Mouse (Mus musculus): ENCODE measurements around the gene Zfp661. TPM values are rescaled to one million over a fixed set of nuclear protein-coding genes. Genes with fewer than 3 reads are reported as not detected.

The Zfp661 gene
- 2.1 and 2.5 TPM in 2 replicates for polyA plus RNA-seq (2015; fragmentation: Nextera tagmentation; extraction: Ambion mirVana)

DNA sequence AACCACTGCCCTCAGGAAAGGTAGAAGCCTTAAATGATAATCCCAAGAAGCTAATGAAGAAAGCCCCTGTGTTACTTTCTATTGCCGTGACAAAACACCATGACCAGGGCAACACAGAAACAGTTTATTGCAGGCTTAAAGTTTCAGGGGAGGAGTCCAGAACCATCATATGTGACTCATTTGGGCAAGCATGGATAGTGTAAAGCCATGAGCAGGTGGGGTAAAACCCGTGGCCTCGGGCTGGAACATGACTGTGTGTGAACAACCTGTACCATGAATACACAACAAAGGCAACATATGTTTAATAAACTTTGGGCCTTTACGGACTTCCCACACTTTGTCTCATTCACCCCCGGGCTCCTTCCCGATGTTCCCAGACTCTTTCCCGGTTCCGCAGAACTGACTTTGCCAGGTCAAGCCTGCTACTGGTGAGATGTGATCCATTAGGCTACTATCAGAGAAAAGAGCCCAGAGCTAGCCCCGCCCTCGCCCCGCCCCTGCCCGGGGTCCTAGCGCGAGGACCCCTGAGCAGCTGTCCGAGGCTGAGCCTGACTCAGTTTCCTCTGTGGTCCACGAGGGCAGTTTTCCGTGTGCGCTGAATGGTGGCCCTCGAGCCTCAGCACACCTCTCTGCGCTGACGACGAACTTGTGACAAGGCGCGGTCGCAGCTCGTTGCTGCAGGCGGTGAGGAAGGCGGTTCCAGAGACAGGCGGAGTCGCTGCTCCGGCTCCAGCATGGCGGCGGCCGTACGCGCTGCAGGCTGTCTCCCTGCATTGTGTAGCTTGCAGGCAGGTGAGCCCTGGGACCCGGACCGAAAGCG, at the start of gene Zfp661, which contains the start of gene Mrps5:
Gene Zfp661 (minus strand): TSS at position 401 of the 820 bp plus-strand sequence.
Gene Mrps5 (plus strand): TSS at position 529 of the 820 bp plus-strand sequence.
- ATAC-seq (replicated peaks; ENCODE audit: extremely low read depth, insufficient read depth, low FRiP score) = peak; percentile 70
- Histone ChIP-seq H3K27ac (ENCODE audit: low read length) (peak within 1 kb of the TSS; percentile 88), H3K27me3 (ENCODE audit: control insufficient read depth, insufficient read depth, low read length) (no peaks in the 10 kb centered on the region), H3K9ac (ENCODE audit: low read length) (peak within 1 kb of the TSS; percentile 86), H3K9me3 (replicated peaks; ENCODE audit: control insufficient read depth, low read length) (no peaks in the 10 kb centered on the region), H3K36me3 (ENCODE audit: control insufficient read depth, insufficient read depth) (no peaks in the 10 kb centered on the region), H3K4me2 (ENCODE audit: low read depth, low read length) (peak within 1 kb of the TSS; percentile 95), H3K4me3 (ENCODE audit: low read length) (peak within 1 kb of the TSS; percentile 98), H3K4me1 (ENCODE audit: control insufficient read depth, insufficient read depth, low read length) (peaks cover 25% of the 10 kb centered on the region)
- 4% methylated on average over 39 of the region's 39 CpGs for WGBS

DNA sequence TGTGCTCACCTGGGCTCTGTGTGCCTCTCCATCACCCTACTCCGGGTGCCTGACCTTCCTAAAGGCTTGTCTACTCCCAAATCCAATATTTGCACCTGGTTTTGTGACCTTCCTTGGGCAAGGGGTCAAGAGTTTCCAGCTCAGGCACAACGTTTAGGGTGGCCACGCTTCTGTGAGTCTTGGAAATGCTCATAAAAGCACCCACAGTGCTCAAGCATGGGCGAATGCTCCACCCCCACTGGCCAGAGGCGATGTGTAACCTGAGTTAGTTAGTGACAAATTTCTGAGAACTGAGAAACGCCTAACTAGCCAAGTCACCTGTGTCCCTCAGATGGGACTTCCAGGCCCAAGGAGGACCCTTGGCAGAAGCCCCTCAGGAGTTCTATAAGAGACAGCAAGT, 48.7 kb upstream of the Zfp661 start:
- H3K9ac ChIP-seq (ENCODE audit: low read length) = no peak overlapping the region
- no peak for ATAC-seq (replicated peaks; ENCODE audit: extremely low read depth, insufficient read depth, low FRiP score)
- WGBS = 74% methylated on average over 6 of the region's 6 CpGs

GRCm38 (mm10) chr2:127632601-127633000, 45.7 kb upstream of the Zfp661 start:
- no peaks in the 10 kb centered on the region for H3K36me3 ChIP-seq (ENCODE audit: control insufficient read depth, insufficient read depth)
- no peaks in the 10 kb centered on the region; the same call in 1 of the 2 replicates for H3K27me3 ChIP-seq (ENCODE audit: control insufficient read depth, insufficient read depth, low read length)
- H3K27ac ChIP-seq (ENCODE audit: low read length) = no peak overlapping the region
- WGBS = 68% methylated on average over 2 of the region's 2 CpGs
- H3K4me3 ChIP-seq (ENCODE audit: low read length) = no peak overlapping the region
- ATAC-seq (replicated peaks; ENCODE audit: extremely low read depth, insufficient read depth, low FRiP score) = no peak
- H3K9me3 ChIP-seq (replicated peaks; ENCODE audit: control insufficient read depth, low read length) = no peaks in the 10 kb centered on the region
- no peaks in the 10 kb centered on the region for H3K4me1 ChIP-seq (ENCODE audit: control insufficient read depth, insufficient read depth, low read length)
- H3K4me2 ChIP-seq (ENCODE audit: low read depth, low read length) = no peak overlapping the region
- no peak overlapping the region for H3K9ac ChIP-seq (ENCODE audit: low read length)

More for the DNA sequence above, 48.7 kb upstream of the Zfp661 start:
- H3K27ac ChIP-seq (ENCODE audit: low read length) = no peak overlapping the region
- H3K36me3 ChIP-seq (ENCODE audit: control insufficient read depth, insufficient read depth) = no peaks in the 10 kb centered on the region
- peaks cover 4% of the 10 kb centered on the region; the same call in 1 of the 2 replicates for H3K27me3 ChIP-seq (ENCODE audit: control insufficient read depth, insufficient read depth, low read length)
- H3K4me1 ChIP-seq (ENCODE audit: control insufficient read depth, insufficient read depth, low read length) = no peaks in the 10 kb centered on the region
- H3K9me3 ChIP-seq (replicated peaks; ENCODE audit: control insufficient read depth, low read length) = no peaks in the 10 kb centered on the region
- H3K4me3 ChIP-seq (ENCODE audit: low read length) = no peak overlapping the region
- H3K4me2 ChIP-seq (ENCODE audit: low read depth, low read length) = no peak overlapping the region

DNA sequence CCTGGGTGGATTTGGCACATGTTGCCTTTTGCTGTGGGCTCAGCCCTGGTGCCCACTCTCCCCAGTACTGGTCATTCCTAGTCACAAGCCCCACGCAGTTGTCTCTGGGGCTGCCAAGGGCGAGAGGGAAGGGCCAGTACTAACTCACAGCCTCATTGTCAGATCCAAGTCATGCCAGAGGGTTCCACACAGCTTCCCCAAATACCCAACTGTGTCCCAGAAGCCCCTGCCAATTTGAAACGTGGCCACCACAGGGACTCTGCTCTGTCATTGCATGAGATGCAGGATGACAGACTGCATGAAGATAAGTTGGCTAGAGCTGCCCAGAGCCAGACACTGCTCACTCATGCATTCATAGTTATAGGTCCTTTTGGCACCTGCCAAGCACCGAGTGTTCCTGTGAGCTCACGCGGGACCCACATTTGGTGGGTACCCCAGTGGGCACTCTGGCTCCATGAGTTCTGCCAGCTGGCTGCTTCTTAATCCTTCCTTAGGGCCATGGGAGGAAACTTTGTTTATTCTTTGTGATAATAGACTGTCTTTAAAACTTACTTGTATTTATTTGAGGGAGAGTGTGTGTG, 41.2 kb upstream of the Zfp661 start:
- no peak overlapping the region for H3K9ac ChIP-seq (ENCODE audit: low read length)
- H3K4me1 ChIP-seq (ENCODE audit: control insufficient read depth, insufficient read depth, low read length) = no peaks in the 10 kb centered on the region
- no peaks in the 10 kb centered on the region for H3K27me3 ChIP-seq (ENCODE audit: control insufficient read depth, insufficient read depth, low read length)
- ATAC-seq (replicated peaks; ENCODE audit: extremely low read depth, insufficient read depth, low FRiP score) = no peak
- H3K9me3 ChIP-seq (replicated peaks; ENCODE audit: control insufficient read depth, low read length) = no peaks in the 10 kb centered on the region
- no peak overlapping the region for H3K27ac ChIP-seq (ENCODE audit: low read length)
- H3K36me3 ChIP-seq (ENCODE audit: control insufficient read depth, insufficient read depth) = no peaks in the 10 kb centered on the region
- H3K4me2 ChIP-seq (ENCODE audit: low read depth, low read length) = no peak overlapping the region
- 69% methylated on average over 6 of the region's 6 CpGs for WGBS
- H3K4me3 ChIP-seq (ENCODE audit: low read length) = no peak overlapping the region

GRCm38 (mm10) chr2:127627354-127627753, 40.5 kb upstream of the Zfp661 start:
- ATAC-seq (replicated peaks; ENCODE audit: extremely low read depth, insufficient read depth, low FRiP score) = no peak
- Histone ChIP-seq H3K4me1 (ENCODE audit: control insufficient read depth, insufficient read depth, low read length) (no peaks in the 10 kb centered on the region), H3K9ac (ENCODE audit: low read length) (no peak overlapping the region), H3K9me3 (replicated peaks; ENCODE audit: control insufficient read depth, low read length) (no peaks in the 10 kb centered on the region), H3K4me2 (ENCODE audit: low read depth, low read length) (no peak overlapping the region), H3K27me3 (ENCODE audit: control insufficient read depth, insufficient read depth, low read length) (no peaks in the 10 kb centered on the region), H3K4me3 (ENCODE audit: low read length) (no peak overlapping the region), H3K27ac (ENCODE audit: low read length) (no peak overlapping the region), H3K36me3 (ENCODE audit: control insufficient read depth, insufficient read depth) (no peaks in the 10 kb centered on the region)
- 62% methylated on average over 6 of the region's 6 CpGs for WGBS

DNA sequence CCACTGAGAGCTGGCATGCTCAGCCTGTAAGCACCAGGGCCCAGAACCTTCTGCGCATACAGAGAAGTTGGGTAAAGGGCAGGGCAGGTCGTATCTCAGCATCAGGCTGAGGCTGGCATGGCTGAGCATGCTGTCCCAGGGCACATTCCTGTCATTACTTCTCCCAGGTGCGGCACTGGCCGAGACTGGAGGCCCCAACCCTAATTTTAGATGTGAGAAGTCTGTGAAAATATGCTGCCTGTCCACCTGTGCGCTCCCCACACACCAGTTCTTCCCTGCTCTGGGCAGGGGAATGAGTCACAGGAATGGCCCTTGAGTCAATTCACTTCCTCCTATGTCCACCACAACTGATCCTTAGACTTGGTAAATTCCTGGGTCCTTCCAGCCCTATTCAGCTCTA, 38.8 kb upstream of the Zfp661 start:
- H3K4me2 ChIP-seq (ENCODE audit: low read depth, low read length) = no peak overlapping the region
- 51% methylated on average over 5 of the region's 5 CpGs for WGBS
- no peak for ATAC-seq (replicated peaks; ENCODE audit: extremely low read depth, insufficient read depth, low FRiP score)
- H3K27me3 ChIP-seq (ENCODE audit: control insufficient read depth, insufficient read depth, low read length) = no peaks in the 10 kb centered on the region
- no peaks in the 10 kb centered on the region for H3K9me3 ChIP-seq (replicated peaks; ENCODE audit: control insufficient read depth, low read length)
- H3K4me3 ChIP-seq (ENCODE audit: low read length) = no peak overlapping the region
- H3K9ac ChIP-seq (ENCODE audit: low read length) = no peak overlapping the region
- H3K4me1 ChIP-seq (ENCODE audit: control insufficient read depth, insufficient read depth, low read length) = no peaks in the 10 kb centered on the region
- no peak overlapping the region for H3K27ac ChIP-seq (ENCODE audit: low read length)
- H3K36me3 ChIP-seq (ENCODE audit: control insufficient read depth, insufficient read depth) = no peaks in the 10 kb centered on the region

GRCm38 (mm10) chr2:127624786-127625185, 37.9 kb upstream of the Zfp661 start:
- Histone ChIP-seq H3K27ac (ENCODE audit: low read length) (no peak overlapping the region), H3K9me3 (replicated peaks; ENCODE audit: control insufficient read depth, low read length) (no peaks in the 10 kb centered on the region), H3K4me1 (ENCODE audit: control insufficient read depth, insufficient read depth, low read length) (no peaks in the 10 kb centered on the region), H3K36me3 (ENCODE audit: control insufficient read depth, insufficient read depth) (no peaks in the 10 kb centered on the region), H3K4me3 (ENCODE audit: low read length) (no peak overlapping the region), H3K9ac (ENCODE audit: low read length) (no peak overlapping the region), H3K4me2 (ENCODE audit: low read depth, low read length) (no peak overlapping the region), H3K27me3 (ENCODE audit: control insufficient read depth, insufficient read depth, low read length) (no peaks in the 10 kb centered on the region)
- no peak for ATAC-seq (replicated peaks; ENCODE audit: extremely low read depth, insufficient read depth, low FRiP score)
- 86% methylated on average over 2 of the region's 2 CpGs for WGBS

DNA sequence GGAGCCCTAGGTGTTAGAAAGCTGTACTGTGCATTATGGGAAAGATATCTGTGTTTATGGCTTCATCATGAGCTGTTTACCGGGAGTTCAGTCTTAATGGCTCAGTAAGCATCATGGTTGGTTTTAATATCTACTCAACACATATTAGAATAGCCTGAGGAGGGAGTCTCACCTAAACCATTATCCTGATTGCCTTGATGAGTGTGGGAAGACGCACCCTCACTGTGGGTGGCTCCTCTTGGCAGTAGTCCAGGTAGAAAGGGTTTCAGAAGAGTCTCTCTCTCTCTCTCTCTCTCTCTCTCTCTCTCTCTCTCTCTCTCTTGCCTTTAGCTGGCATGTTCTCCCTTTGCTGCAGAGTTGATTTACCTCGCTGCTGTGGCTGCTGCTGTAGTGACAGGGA, 35.2 kb upstream of the Zfp661 start:
- WGBS = 45% methylated on average over 3 of the region's 3 CpGs
- Histone ChIP-seq H3K4me1 (ENCODE audit: control insufficient read depth, insufficient read depth, low read length) (no peaks in the 10 kb centered on the region), H3K27ac (ENCODE audit: low read length) (no peak overlapping the region), H3K4me3 (ENCODE audit: low read length) (no peak overlapping the region), H3K36me3 (ENCODE audit: control insufficient read depth, insufficient read depth) (no peaks in the 10 kb centered on the region), H3K9ac (ENCODE audit: low read length) (no peak overlapping the region), H3K9me3 (replicated peaks; ENCODE audit: control insufficient read depth, low read length) (no peaks in the 10 kb centered on the region), H3K27me3 (ENCODE audit: control insufficient read depth, insufficient read depth, low read length) (no peaks in the 10 kb centered on the region), H3K4me2 (ENCODE audit: low read depth, low read length) (no peak overlapping the region)
- no peak for ATAC-seq (replicated peaks; ENCODE audit: extremely low read depth, insufficient read depth, low FRiP score)

DNA sequence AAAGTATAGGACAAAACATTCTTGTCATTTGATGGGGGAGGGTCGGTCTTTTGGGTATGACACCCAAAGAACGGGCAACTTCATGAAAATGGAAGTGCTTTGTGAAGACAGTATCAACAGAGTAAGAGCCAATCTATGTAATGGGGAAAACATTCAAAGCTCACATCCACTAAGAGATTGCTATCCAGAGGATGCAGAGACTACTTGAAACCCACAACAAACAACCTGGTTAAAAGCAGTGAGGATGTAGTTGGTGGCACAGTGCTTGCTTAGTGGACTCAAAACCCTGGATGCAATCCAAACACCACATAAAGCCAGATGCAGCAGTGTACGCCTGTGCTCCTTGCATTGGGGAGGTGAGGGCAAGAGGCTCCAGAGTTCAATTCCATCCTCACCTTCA, 32.4 kb upstream of the Zfp661 start:
- Histone ChIP-seq H3K4me1 (ENCODE audit: control insufficient read depth, insufficient read depth, low read length) (no peaks in the 10 kb centered on the region), H3K27me3 (ENCODE audit: control insufficient read depth, insufficient read depth, low read length) (no peaks in the 10 kb centered on the region), H3K27ac (ENCODE audit: low read length) (no peak overlapping the region), H3K4me3 (ENCODE audit: low read length) (no peak overlapping the region), H3K9me3 (replicated peaks; ENCODE audit: control insufficient read depth, low read length) (no peaks in the 10 kb centered on the region), H3K4me2 (ENCODE audit: low read depth, low read length) (no peak overlapping the region), H3K9ac (ENCODE audit: low read length) (no peak overlapping the region), H3K36me3 (ENCODE audit: control insufficient read depth, insufficient read depth) (no peaks in the 10 kb centered on the region)
- WGBS = 62% methylated on average over 3 of the region's 3 CpGs
- ATAC-seq (replicated peaks; ENCODE audit: extremely low read depth, insufficient read depth, low FRiP score) = no peak

Data from heart, embryonic 16.5 days (tissue).